26 mouse cellular contexts compared by ENCODE assay signal in the genomic region with DNA sequence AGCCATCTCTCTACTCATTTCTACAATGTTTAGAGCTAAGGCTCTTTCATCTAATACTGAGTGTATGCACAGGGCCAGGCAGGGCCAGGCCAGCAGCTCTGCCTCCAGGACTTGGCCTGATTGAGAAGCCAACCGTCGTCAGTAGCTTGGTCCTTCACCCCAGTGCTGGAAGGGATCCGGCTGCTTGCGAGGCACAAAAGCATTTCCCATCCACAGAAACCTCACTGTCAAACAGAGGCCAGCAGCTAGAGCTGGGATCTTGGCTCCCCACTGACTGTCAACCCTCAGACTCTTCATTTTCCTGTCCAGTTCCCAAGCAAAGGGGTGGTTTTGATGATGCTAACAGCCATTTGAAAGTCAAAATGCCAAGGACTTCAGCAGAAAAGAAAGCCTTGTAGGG. TPM values are rescaled to one million over a fixed set of nuclear protein-coding genes. Genes with fewer than 3 reads are reported as not detected.
DNase-seq lines count a peak whose midpoint lies in the region; ATAC-seq and TF ChIP-seq lines count a peak whose summit lies in the region.
"Had no signal": no experiment of that assay in that cellular context is flagged by ENCODE, and none has a peak within 500 bp of the region (broad histone marks: within the 10 kb centered on the region; RNA-seq: fewer than 3 reads in every experiment).

No protein-coding gene starts in this region.

- DNase-seq in cerebellum, adult 9-10 months, result peak; percentile 8
- DNase-seq in cerebellum, postnatal 36 days, result no peak
- peak; percentile 11 for DNase-seq in kidney, adult 11 months
- DNase-seq in left cerebral cortex, postnatal 4 days, result peak; percentile 36
- no peak for DNase-seq in left cerebral cortex, adult 18-20 months (ENCODE audit: low spot score in 2 of 2)
- no peak for DNase-seq in stomach, postnatal 0 days (ENCODE audit: low spot score)
- DNase-seq: cerebellum, postnatal 14 days; embryo, embryonic 11 days; heart, adult 11 months; heart, postnatal 14 days; liver, embryonic 13.5 days; lung, embryonic 14.5 days; right cerebral cortex, postnatal 14 days; thymus, postnatal 25 days had no signal

- no peak overlapping the region for H3K4me2 ChIP-seq in kidney, embryonic 16.5 days (replicated peaks; ENCODE audit: low read depth, low read length)
- no peak overlapping the region for H3K4me2 ChIP-seq in stomach, postnatal 0 days (replicated peaks; ENCODE audit: low read depth)
- H3K4me2 ChIP-seq: embryonic facial prominence, embryonic 13.5 days; forebrain, embryonic 12.5 days; heart, embryonic 13.5 days; hindbrain, embryonic 12.5 days; liver, embryonic 13.5 days; lung, embryonic 14.5 days; midbrain, embryonic 15.5 days; neural tube, embryonic 12.5 days had no signal

- H3K27me3 ChIP-seq in kidney, embryonic 16.5 days (ENCODE audit: insufficient read depth, low read length), result no peaks in the 10 kb centered on the region
- no peaks in the 10 kb centered on the region for H3K27me3 ChIP-seq in stomach, postnatal 0 days (ENCODE audit: control insufficient read depth, insufficient read depth, low read length)
- H3K27me3 ChIP-seq: embryonic facial prominence, embryonic 13.5 days; forebrain, embryonic 12.5 days; heart, embryonic 13.5 days; midbrain, embryonic 15.5 days; neural tube, embryonic 12.5 days had no signal

- no peaks in the 10 kb centered on the region for H3K36me3 ChIP-seq in kidney, embryonic 16.5 days (ENCODE audit: insufficient read depth, low read length)
- no peaks in the 10 kb centered on the region for H3K36me3 ChIP-seq in stomach, postnatal 0 days (ENCODE audit: control insufficient read depth, insufficient read depth, low read length)
- H3K36me3 ChIP-seq: embryonic facial prominence, embryonic 13.5 days; forebrain, embryonic 12.5 days; heart, embryonic 13.5 days; hindbrain, embryonic 12.5 days; liver, embryonic 13.5 days; midbrain, embryonic 15.5 days; neural tube, embryonic 12.5 days had no signal

- 76% methylated on average over 4 of the region's 4 CpGs for WGBS in kidney, embryonic 16.5 days
- 53% methylated on average over 4 of the region's 4 CpGs for WGBS in stomach, postnatal 0 days

- H3K27ac ChIP-seq in kidney, embryonic 16.5 days (ENCODE audit: low read length), result no peak overlapping the region
- H3K27ac ChIP-seq in stomach, postnatal 0 days (replicated peaks), result peak overlapping the region; percentile 19
- H3K27ac ChIP-seq: embryonic facial prominence, embryonic 13.5 days; forebrain, embryonic 12.5 days; heart, embryonic 13.5 days; hindbrain, embryonic 12.5 days; liver, embryonic 13.5 days; macrophage; midbrain, embryonic 15.5 days; neural tube, embryonic 12.5 days had no signal

- no peak overlapping the region for H3K4me3 ChIP-seq in kidney, embryonic 16.5 days (ENCODE audit: low read length)
- no peak overlapping the region for H3K4me3 ChIP-seq in stomach, postnatal 0 days (ENCODE audit: low read depth, low read length)
- H3K4me3 ChIP-seq: embryonic facial prominence, embryonic 13.5 days; erythroblast, embryonic 14.5 days; forebrain, embryonic 12.5 days; heart, embryonic 13.5 days; hindbrain, embryonic 12.5 days; liver, embryonic 13.5 days; midbrain, embryonic 15.5 days; neural tube, embryonic 12.5 days had no signal

- intact Hi-C loops in left cerebral cortex, postnatal 4 days (cut with DNase I), result no loop called here

- TF ChIP-seq CTCF in stomach, postnatal 0 days (IDR thresholded peaks at IDR 0.05; ENCODE audit: low read depth), result no peak

- peaks cover 20% of the 10 kb centered on the region for H3K4me1 ChIP-seq in kidney, embryonic 16.5 days (ENCODE audit: insufficient read depth, low read length)
- H3K4me1 ChIP-seq in stomach, postnatal 0 days (replicated peaks; ENCODE audit: control insufficient read depth, insufficient read depth), result peaks cover 10% of the 10 kb centered on the region
- H3K4me1 ChIP-seq: liver, embryonic 13.5 days had no signal

- H3K9ac ChIP-seq in kidney, embryonic 16.5 days (replicated peaks; ENCODE audit: low read length), result no peak overlapping the region
- no peak overlapping the region for H3K9ac ChIP-seq in stomach, postnatal 0 days (ENCODE audit: low read length)
- H3K9ac ChIP-seq: embryonic facial prominence, embryonic 13.5 days; forebrain, embryonic 12.5 days; heart, embryonic 13.5 days; hindbrain, embryonic 12.5 days; liver, embryonic 13.5 days; lung, embryonic 14.5 days; midbrain, embryonic 15.5 days; neural tube, embryonic 12.5 days had no signal

- ATAC-seq in kidney, embryonic 16.5 days (ENCODE audit: low FRiP score, low TSS enrichment), result no peak
- ATAC-seq in stomach, postnatal 0 days (ENCODE audit: low FRiP score, low TSS enrichment), result no peak
- ATAC-seq: inflammation-experienced regulatory T-cells, adult 6 months; midbrain, embryonic 15.5 days had no signal

- TF ChIP-seq EP300 in stomach, postnatal 0 days (optimal IDR thresholded peaks at IDR 0.05), result no peak

- no peaks in the 10 kb centered on the region for H3K9me3 ChIP-seq in kidney, embryonic 16.5 days (ENCODE audit: low read length)
- no peaks in the 10 kb centered on the region for H3K9me3 ChIP-seq in stomach, postnatal 0 days (ENCODE audit: control insufficient read depth, low read length)
- H3K9me3 ChIP-seq: embryonic facial prominence, embryonic 13.5 days; forebrain, embryonic 12.5 days; heart, embryonic 13.5 days; hindbrain, embryonic 12.5 days; liver, embryonic 13.5 days; midbrain, embryonic 15.5 days; neural tube, embryonic 12.5 days had no signal

RNA-seq across cellular contexts. Expression of gene Tekt5, which starts 22.9 kb away (rescaled TPM):
- polyA plus RNA-seq in kidney, embryonic 16.5 days (2015; fragmentation: Nextera tagmentation; extraction: Ambion mirVana), result 0.70 and 0.87 TPM in 2 replicates
- total RNA-seq in left cerebral cortex, postnatal 4 days (2021), result 1 to 10 TPM; 4.1 to 5.2 TPM
- total RNA-seq in left cerebral cortex, adult 18-20 months (2021), result 10 to 100 TPM in 1 of 2 experiments, 1 to 10 TPM in 1; 9.0 to 10.7 TPM
- polyA plus RNA-seq in stomach, postnatal 0 days (2015; fragmentation: Nextera tagmentation; extraction: Ambion mirVana), result 0.74 and 1.0 TPM in 2 replicates
- total RNA-seq: adrenal gland, postnatal 36 days; gastrocnemius, adult 18-20 months had no signal
- polyA plus RNA-seq: erythroblast, embryonic 14.5 days; inflammation-experienced regulatory T-cells, adult 6 months; macrophage had no signal

RNA-seq across cellular contexts. Expression of gene Nubp1, which starts 39.4 kb away (rescaled TPM):
- 69.9 and 71.8 TPM in 2 replicates for polyA plus RNA-seq in kidney, embryonic 16.5 days (2015; fragmentation: Nextera tagmentation; extraction: Ambion mirVana)
- 10 to 100 TPM; 21.3 to 22.3 TPM for total RNA-seq in left cerebral cortex, postnatal 4 days (2021)
- 10 to 100 TPM; 16.3 to 18.5 TPM for total RNA-seq in left cerebral cortex, adult 18-20 months (2021)
- polyA plus RNA-seq in stomach, postnatal 0 days (2015; fragmentation: Nextera tagmentation; extraction: Ambion mirVana), result 31.0 and 33.8 TPM in 2 replicates

RNA-seq across cellular contexts. Expression of gene Emp2, which starts 58.6 kb away (rescaled TPM):
- 24.6 and 28.7 TPM in 2 replicates for polyA plus RNA-seq in kidney, embryonic 16.5 days (2015; fragmentation: Nextera tagmentation; extraction: Ambion mirVana)
- 10 to 100 TPM; 19.3 TPM for total RNA-seq in left cerebral cortex, postnatal 4 days (2021)
- 10 to 100 TPM in 1 of 2 experiments, 1 to 10 TPM in 1; 10.0 to 13.7 TPM for total RNA-seq in left cerebral cortex, adult 18-20 months (2021)
- 81.6 and 92.1 TPM in 2 replicates for polyA plus RNA-seq in stomach, postnatal 0 days (2015; fragmentation: Nextera tagmentation; extraction: Ambion mirVana)
- polyA plus RNA-seq: erythroblast, embryonic 14.5 days had no signal

Comparison
In these comparisons a context has a peak if more than half of its experiments do, and no peak if none do; other contexts are left out.
1. DNase-seq: peak in cerebellum, adult 9-10 months (single experiment), kidney, adult 11 months (single experiment) and left cerebral cortex, postnatal 4 days (single experiment); none in cerebellum, postnatal 36 days (0 of 2), left cerebral cortex, adult 18-20 months (0 of 2) and stomach, postnatal 0 days (single experiment).